Mouse (Mus musculus): ENCODE results near the gene Gusb. TPM values are rescaled to one million over a fixed set of nuclear protein-coding genes. Genes with fewer than 3 reads are reported as not detected.

Gene Gusb
- total RNA-seq, 2 experiments from 2014 or later: 12.2 to 12.8 TPM

GRCm38 (mm10) chr5:130027134-130027533 lies 24.3 kb upstream of the Gusb start:
- intact Hi-C loops (cut with DNase I): loop anchor here (10.0 kb wide), 1 partner anchor 118 kb away; the partner anchor contains the start of gene Kctd7
- no peak for DNase-seq

DNA sequence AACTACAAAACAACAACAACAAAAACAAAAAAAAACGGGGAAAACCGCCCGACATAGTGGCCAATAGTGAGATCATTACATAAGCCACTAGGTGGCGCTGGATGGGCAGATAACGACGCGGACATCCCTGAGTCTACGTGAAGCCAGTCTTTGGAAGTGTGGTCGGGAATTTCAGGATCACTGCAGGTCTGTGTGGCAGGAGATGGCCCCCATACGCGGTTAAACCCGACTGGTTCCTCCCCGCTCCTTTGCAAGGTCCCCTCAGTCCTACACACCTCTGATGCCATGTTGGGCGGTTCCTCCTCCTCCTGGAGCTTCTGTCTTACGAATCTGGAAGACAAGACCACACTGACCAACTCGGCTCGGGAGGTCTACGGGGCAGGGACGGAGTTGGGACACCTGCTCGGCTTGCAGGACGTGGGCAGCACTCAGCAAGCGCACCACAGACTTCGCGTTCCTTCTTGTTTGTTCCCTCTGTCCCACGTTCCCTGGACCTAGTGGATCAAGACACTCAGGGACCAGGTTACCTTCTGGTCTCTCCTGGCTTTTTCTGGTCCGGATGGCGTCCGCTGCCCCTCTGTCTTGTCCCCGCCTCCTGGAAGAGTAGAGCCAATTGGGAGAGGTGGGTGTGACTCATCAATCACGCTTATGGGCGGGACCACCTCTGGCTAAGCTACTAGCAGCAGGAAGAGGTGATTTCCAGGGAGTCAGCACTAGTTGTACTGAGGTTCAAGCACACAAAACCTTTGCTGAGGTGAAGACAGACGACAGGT lies 21.1 kb upstream of the Gusb start:
- DNase-seq: peak; percentile 69
- intact Hi-C loops (cut with DNase I): loop anchor here (10.0 kb wide), 1 partner anchor 121 kb away; the partner anchor contains the start of gene Kctd7

- no peak for DNase-seq
- intact Hi-C loops (cut with DNase I): loop anchor here (10.0 kb wide), 1 partner anchor 122 kb away; the partner anchor contains the start of gene Kctd7
These were observed 20.4 kb upstream of the Gusb start for GRCm38 (mm10) chr5:130023067-130023766.

- DNase-seq: no peak
- intact Hi-C loops (cut with DNase I): loop anchor here (10.0 kb wide), 1 partner anchor 122 kb away; the partner anchor contains the start of gene Kctd7
These were observed 19.5 kb upstream of the Gusb start for GRCm38 (mm10) chr5:130022366-130022765.

DNA sequence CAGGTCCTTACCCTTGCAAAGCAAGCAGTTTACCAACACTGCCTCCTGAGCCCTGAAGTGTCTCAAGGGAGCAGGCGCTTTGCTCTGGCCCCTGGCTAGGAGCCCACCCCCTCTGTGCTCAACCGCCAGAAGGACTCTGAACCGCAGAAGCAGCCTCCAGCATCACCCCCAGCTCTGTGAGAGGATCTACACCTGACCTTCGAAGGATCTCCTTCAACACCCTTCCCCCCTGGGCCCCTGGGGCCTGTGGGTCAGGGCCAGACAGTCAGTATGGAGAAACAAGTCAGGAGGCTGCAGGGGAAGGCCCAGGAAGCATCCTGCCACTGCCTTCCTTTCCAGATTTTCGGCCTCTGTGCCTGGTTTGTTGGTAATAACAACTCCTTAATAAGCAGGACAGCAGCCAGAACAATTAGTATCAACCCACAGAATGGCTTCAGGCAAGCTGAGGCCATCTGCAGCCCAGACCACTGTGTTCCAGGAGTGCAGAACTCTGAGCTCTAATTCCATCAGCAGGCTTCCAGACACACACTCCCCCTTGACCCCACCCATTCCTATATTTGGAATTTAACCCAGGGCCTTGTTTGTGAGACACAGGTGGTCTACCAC lies 18.6 kb upstream of the Gusb start:
- intact Hi-C loops (cut with DNase I): loop anchor here (10.0 kb wide), 1 partner anchor 123 kb away; the partner anchor contains the start of gene Kctd7
- DNase-seq: peak; percentile 33

DNA sequence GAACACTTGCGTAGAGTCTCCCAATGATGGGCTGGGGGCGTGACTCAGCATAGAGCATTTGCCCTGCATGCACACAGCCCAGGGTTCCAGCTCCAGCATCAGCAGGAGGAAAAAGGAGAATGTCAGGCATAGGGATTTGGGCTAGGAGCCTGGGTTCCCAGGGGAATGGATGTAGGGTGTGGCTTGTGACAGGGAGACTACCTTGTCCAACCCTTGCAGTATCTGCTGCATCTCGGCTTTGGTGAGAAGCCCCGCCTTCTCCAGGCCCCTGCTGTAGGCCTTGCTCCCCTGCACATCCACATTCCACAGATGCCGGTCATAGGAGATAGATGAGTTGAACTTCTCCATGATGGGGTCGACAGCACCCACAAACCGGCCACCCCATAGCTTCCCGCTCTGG lies 16.6 kb upstream of the Gusb start:
- DNase-seq: no peak
- intact Hi-C loops (cut with DNase I): no loop called here

GRCm38 (mm10) chr5:130015104-130015503 lies 12.3 kb upstream of the Gusb start:
- DNase-seq: no peak
- intact Hi-C loops (cut with DNase I): no loop called here

DNA sequence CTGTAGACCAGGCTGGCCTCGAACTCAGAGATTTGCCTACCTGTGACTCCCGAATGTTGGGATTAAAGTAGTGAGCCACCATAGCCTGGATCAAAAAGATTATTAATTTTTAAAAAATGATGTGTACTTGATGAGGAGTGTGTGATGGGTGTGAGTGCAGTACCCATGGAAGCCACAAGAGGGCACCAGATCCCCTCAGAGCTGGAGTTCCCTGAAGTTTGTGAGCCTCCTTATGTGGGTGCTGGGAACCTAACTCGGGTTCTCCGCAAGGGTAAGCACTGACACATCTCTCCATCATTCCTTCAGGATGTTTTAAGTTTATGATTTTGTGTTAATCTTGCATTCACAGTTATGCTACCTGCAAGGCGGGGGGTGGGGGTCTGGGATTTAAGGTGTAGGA lies 8.1 kb upstream of the Gusb start:
- no peak for DNase-seq
- intact Hi-C loops (cut with DNase I): no loop called here

GRCm38 (mm10) chr5:130009784-130010183 lies 6.9 kb upstream of the Gusb start:
- intact Hi-C loops (cut with DNase I): no loop called here
- DNase-seq: no peak

- no peak for DNase-seq
- intact Hi-C loops (cut with DNase I): no loop called here
These were observed 5.3 kb upstream of the Gusb start for GRCm38 (mm10) chr5:130008034-130008590.

DNA sequence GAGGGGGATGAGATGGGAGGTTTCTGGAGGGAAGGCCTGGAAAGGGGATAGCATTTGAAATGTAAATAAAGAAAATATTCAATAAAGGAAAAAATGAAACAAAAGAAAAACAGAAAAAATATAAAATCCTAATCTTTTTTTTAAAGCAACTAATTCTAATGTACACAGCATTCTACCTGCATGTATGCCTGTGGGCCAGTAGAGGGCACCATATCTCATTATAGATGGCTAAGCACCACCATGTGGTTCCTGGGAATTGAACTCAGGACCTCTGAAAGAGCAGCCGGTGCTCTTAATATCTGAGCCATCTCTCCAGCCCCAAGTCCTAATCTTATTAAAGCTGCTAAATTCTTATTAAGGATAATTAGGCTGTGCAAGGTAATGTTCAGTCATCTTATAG lies 4.5 kb upstream of the Gusb start:
- intact Hi-C loops (cut with DNase I): no loop called here
- no peak for DNase-seq

- intact Hi-C loops (cut with DNase I): no loop called here
- DNase-seq: no peak
These were observed 380 bp upstream of the Gusb start for GRCm38 (mm10) chr5:130003229-130003628.

- intact Hi-C loops (cut with DNase I): no loop called here
- DNase-seq: no peak
These were observed 1.4 kb downstream of the Gusb start for GRCm38 (mm10) chr5:130001356-130001987.

DNA sequence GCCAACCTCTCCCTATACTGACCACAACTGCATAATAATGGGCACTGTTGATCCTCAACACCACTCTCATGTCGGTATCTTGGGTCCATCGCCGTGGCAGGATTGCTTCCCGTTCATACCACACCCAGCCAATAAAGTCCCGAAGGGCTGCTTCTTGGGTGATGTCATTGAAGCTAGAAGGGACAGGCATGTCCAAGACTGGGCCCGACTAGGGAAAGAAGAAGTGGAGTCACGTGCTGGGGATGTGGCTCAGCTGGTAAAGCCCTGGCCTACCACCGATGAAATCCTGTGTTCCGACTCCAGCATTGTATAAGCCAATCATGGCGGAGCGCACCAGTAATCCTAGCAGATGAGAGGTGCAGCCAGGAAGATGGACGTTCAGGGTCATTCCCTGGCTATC lies 2.1 kb downstream of the Gusb start:
- no peak for DNase-seq

DNA sequence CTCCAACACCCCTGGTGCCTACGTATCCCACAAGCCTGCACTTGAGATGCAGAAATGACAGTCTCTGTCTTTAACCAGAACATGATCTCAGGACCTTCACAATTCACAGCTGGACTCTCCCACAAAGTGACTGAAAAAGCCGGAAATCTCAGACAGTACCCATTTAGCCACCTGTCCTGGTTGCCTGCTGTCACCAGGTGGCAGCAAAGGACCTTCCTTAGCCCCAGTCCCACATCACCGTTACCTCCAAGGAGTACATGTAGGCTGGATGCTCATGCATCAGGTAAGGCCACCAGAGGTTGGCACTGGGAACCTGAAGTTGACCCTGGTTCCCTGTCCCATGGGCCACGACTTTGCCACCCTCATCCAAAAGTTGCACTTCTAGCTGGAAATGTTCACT lies 3.8 kb downstream of the Gusb start:
- intact Hi-C loops (cut with DNase I): no loop called here
- DNase-seq: peak; percentile 51

More for the DNA sequence above, 2.1 kb downstream of the Gusb start:
- intact Hi-C loops (cut with DNase I): no loop called here

GRCm38 (mm10) chr5:129997700-129998099 lies 5.1 kb downstream of the Gusb start:
- intact Hi-C loops (cut with DNase I): no loop called here
- no peak for DNase-seq

DNA sequence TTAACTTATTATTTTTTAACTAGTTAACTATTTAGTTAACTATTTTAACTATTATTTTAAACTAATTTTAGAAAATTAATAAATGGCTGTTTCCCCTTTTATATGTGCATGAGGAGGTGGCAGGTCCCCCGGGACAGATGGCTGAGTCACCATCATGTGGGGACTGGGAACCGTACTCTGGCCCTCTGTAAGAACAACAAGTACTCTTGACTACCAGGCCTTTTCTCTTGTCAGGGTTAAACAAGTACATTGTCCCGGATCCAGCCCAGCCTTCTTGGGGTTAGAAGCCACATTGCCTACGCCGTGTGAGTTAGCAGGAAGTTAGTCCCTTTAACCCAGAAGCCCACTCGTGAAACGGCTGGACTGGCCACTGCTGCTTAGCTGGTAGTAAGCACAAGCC lies 7.9 kb downstream of the Gusb start:
- DNase-seq: no peak
- intact Hi-C loops (cut with DNase I): no loop called here

- intact Hi-C loops (cut with DNase I): no loop called here
- no peak for DNase-seq
These were observed 9.5 kb downstream of the Gusb start for GRCm38 (mm10) chr5:129993374-129993773.

GRCm38 (mm10) chr5:129991898-129992297 lies 11.0 kb downstream of the Gusb start:
- intact Hi-C loops (cut with DNase I): no loop called here
- no peak for DNase-seq

GRCm38 (mm10) chr5:129989376-129989775 lies 13.5 kb downstream of the Gusb start:
- intact Hi-C loops (cut with DNase I): no loop called here
- DNase-seq: no peak

- intact Hi-C loops (cut with DNase I): no loop called here
- no peak for DNase-seq
These were observed 22.6 kb downstream of the Gusb start for GRCm38 (mm10) chr5:129980216-129980615.
